9 mouse cellular contexts compared by ENCODE assay signal in the genomic region with DNA sequence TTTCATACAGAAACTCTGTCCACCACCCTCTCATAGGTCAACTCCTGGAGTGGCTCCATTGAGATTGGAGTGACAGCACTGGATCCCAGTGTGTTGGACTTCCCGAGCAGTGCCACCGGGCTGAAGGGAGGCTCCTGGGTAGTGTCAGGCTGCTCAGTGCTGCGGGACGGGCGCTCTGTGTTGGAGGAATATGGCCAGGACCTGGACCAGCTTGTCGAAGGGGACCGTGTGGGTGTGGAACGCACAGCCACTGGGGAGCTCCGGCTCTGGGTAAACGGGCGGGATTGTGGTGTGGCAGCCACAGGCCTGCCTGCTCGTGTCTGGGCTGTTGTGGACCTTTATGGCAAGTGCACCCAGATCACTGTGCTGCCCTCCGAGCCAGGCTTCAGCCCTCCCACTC. TPM values are rescaled to one million over a fixed set of nuclear protein-coding genes. Genes with fewer than 3 reads are reported as not detected.
A peak's percentile ranks its signal among the peaks of the same experiment; 100 is the strongest.
DNase-seq lines count a peak whose midpoint lies in the region; ATAC-seq and TF ChIP-seq lines count a peak whose summit lies in the region.
"Had no signal": no experiment of that assay in that cellular context is flagged by ENCODE, and none has a peak within 500 bp of the region (broad histone marks: within the 10 kb centered on the region; RNA-seq: fewer than 3 reads in every experiment).

No protein-coding gene starts in this region.

- H3K9ac ChIP-seq in lung, embryonic 14.5 days: no peak overlapping the region; the same call in 1 of the 2 replicates
- peak overlapping the region; percentile 87 for H3K9ac ChIP-seq in intestine, embryonic 15.5 days

- H3K4me1 ChIP-seq in lung, embryonic 14.5 days (ENCODE audit: insufficient read depth): 0 out of 2 replicates have a peak, but pooled peaks cover 5% of the 10 kb centered on the region
- no peaks in the 10 kb centered on the region for H3K4me1 ChIP-seq in embryonic fibroblast, embryonic 13.5 days (ENCODE audit: control insufficient read depth, insufficient read depth, low read length)
- peaks cover 17% of the 10 kb centered on the region for H3K4me1 ChIP-seq in intestine, embryonic 15.5 days (replicated peaks)

- H3ac ChIP-seq in myocyte (ENCODE audit: control insufficient read depth, insufficient read length): no peak overlapping the region

- H3K36me3 ChIP-seq in lung, embryonic 14.5 days (ENCODE audit: insufficient read depth): peaks cover 46% of the 10 kb centered on the region
- peaks cover 42% of the 10 kb centered on the region for H3K36me3 ChIP-seq in intestine, embryonic 15.5 days
- H3K36me3 ChIP-seq in myocyte (ENCODE audit: control insufficient read depth, insufficient read depth): peaks cover 30% of the 10 kb centered on the region

- no peak for TF ChIP-seq POLR2A in embryonic fibroblast, embryonic 13.5 days (IDR thresholded peaks at IDR 0.05; ENCODE audit: low read depth, low read length)
- no peak for TF ChIP-seq POLR2A in myocyte (IDR thresholded peaks at IDR 0.05; ENCODE audit: insufficient read length, low read depth)

- H3K79me2 ChIP-seq in myocyte (ENCODE audit: control insufficient read depth, insufficient read depth): no peaks in the 10 kb centered on the region

- peak overlapping the region; percentile 84 for H3K4me3 ChIP-seq in lung, embryonic 14.5 days (ENCODE audit: low read depth, low read length)
- H3K4me3 ChIP-seq in embryonic fibroblast, embryonic 13.5 days (ENCODE audit: insufficient read depth, low read length): peak overlapping the region; percentile 85
- H3K4me3 ChIP-seq in intestine, embryonic 15.5 days (replicated peaks): peak overlapping the region; percentile 91
- H3K4me3 ChIP-seq in myocyte: peak overlapping the region; percentile 85

- TF ChIP-seq CTCF in lung, embryonic 14.5 days (IDR thresholded peaks at IDR 0.05; ENCODE audit: low read depth): no peak
- no peak for TF ChIP-seq CTCF in embryonic fibroblast, embryonic 13.5 days (IDR thresholded peaks at IDR 0.05; ENCODE audit: borderline replicate concordance, insufficient read depth, low read length)

- no peaks in the 10 kb centered on the region for H3K27me3 ChIP-seq in lung, embryonic 14.5 days (ENCODE audit: insufficient read depth, low read length)
- H3K27me3 ChIP-seq in intestine, embryonic 15.5 days (replicated peaks): no peaks in the 10 kb centered on the region
- H3K27me3 ChIP-seq in myocyte (ENCODE audit: control insufficient read depth, insufficient read depth, insufficient read length): no peaks in the 10 kb centered on the region

- WGBS in lung, embryonic 14.5 days: 86% methylated on average over 13 of the region's 13 CpGs
- 82% methylated on average over 13 of the region's 13 CpGs for WGBS in intestine, embryonic 15.5 days

- no peak overlapping the region for H3K27ac ChIP-seq in lung, embryonic 14.5 days (ENCODE audit: low read depth)
- H3K27ac ChIP-seq in embryonic fibroblast, embryonic 13.5 days (ENCODE audit: insufficient read depth, low read length): no peak overlapping the region
- no peak overlapping the region for H3K27ac ChIP-seq in intestine, embryonic 15.5 days

- ATAC-seq in lung, embryonic 14.5 days (ENCODE audit: insufficient read depth): no peak
- ATAC-seq in intestine, embryonic 15.5 days: no peak

- H3K4me2 ChIP-seq in lung, embryonic 14.5 days: peak overlapping the region; percentile 99
- peak overlapping the region; percentile 97 for H3K4me2 ChIP-seq in intestine, embryonic 15.5 days (replicated peaks)
- peak overlapping the region; percentile 83 for H3K4me2 ChIP-seq in myocyte (ENCODE audit: low read depth)

- no peaks in the 10 kb centered on the region for H3K9me3 ChIP-seq in lung, embryonic 14.5 days (ENCODE audit: low read depth, low read length)
- H3K9me3 ChIP-seq in intestine, embryonic 15.5 days: no peaks in the 10 kb centered on the region

- no peak for DNase-seq in lung, embryonic 14.5 days
- no peak for DNase-seq in lung, postnatal 36 days
- DNase-seq in frontal cortex, postnatal 25 days (ENCODE audit: low spot score in 2 of 2): no peak
- DNase-seq in adrenal gland, postnatal 4 days (ENCODE audit: low spot score in 2 of 2): no peak
- DNase-seq in retina, postnatal 1 day: no peak
- DNase-seq: adrenal gland, postnatal 25 days had no signal

TF ChIP-seq in myocyte, 11 proteins besides CTCF, POLR2A, EP300 and RAD21:
- TF ChIP-seq POLR2AphosphoS2 (IDR thresholded peaks at IDR 0.05; ENCODE audit: insufficient read length, low read depth) (no peak), E2F4 (IDR thresholded peaks at IDR 0.05; ENCODE audit: insufficient read depth) (no peak), USF1 (IDR thresholded peaks at IDR 0.05; ENCODE audit: low read depth) (no peak), TCF12 (IDR thresholded peaks at IDR 0.05; ENCODE audit: insufficient read depth, poor library complexity, severe bottlenecking) (no peak), MAX (IDR thresholded peaks at IDR 0.05; ENCODE audit: low read depth) (no peak), MYOD1 (IDR thresholded peaks at IDR 0.05; ENCODE audit: control insufficient read depth in 1 of 3, insufficient read length in 2 of 3, low read depth in 2 of 3) (no peak), TCF3 (IDR thresholded peaks at IDR 0.05; ENCODE audit: insufficient read length, low read depth) (no peak), CEBPB (IDR thresholded peaks at IDR 0.05; ENCODE audit: insufficient read depth, poor library complexity, severe bottlenecking) (no peak), REST (IDR thresholded peaks at IDR 0.05; ENCODE audit: insufficient read depth, insufficient read length) (no peak), SRF (IDR thresholded peaks at IDR 0.05; ENCODE audit: control insufficient read depth, insufficient read length, low read depth) (no peak), MYOG (IDR thresholded peaks at IDR 0.05; ENCODE audit: control insufficient read depth in 1 of 3, insufficient read depth in 1 of 3, insufficient read length in 2 of 3, low read depth in 2 of 3) (no peak)

RNA-seq across cellular contexts. Expression of a gene that starts 2.1 kb away (rescaled TPM):
- polyA plus RNA-seq in lung, embryonic 14.5 days (2014; fragmentation: Nextera tagmentation; extraction: Ambion mirVana): 12.5 and 13.1 TPM in 2 replicates
- polyA plus RNA-seq in embryonic fibroblast, embryonic 13.5 days (2011; ENCODE audit: insufficient read length, low read depth, missing spikeins): 30.8 and 31.8 TPM in 2 replicates
- polyA plus RNA-seq in intestine, embryonic 15.5 days (2015; fragmentation: Nextera tagmentation; extraction: Ambion mirVana): 7.0 and 10.0 TPM in 2 replicates
- 42.2 TPM for polyA plus RNA-seq in myocyte (2012; fragmentation: generic; extraction: Trizol)
- total RNA-seq in adrenal gland, postnatal 4 days (2021): 10 to 100 TPM; 45.9 to 53.3 TPM

RNA-seq across cellular contexts. Expression of a gene that starts 2.2 kb away (rescaled TPM):
- 11.3 and 14.1 TPM in 2 replicates for polyA plus RNA-seq in lung, embryonic 14.5 days (2014; fragmentation: Nextera tagmentation; extraction: Ambion mirVana)
- polyA plus RNA-seq in embryonic fibroblast, embryonic 13.5 days (2011; ENCODE audit: insufficient read length, low read depth, missing spikeins): 3.5 and 4.9 TPM in 2 replicates
- 7.7 and 7.9 TPM in 2 replicates for polyA plus RNA-seq in intestine, embryonic 15.5 days (2015; fragmentation: Nextera tagmentation; extraction: Ambion mirVana)
- polyA plus RNA-seq in myocyte (2012; fragmentation: generic; extraction: Trizol): 3.0 TPM
- total RNA-seq in adrenal gland, postnatal 4 days (2021): 1 to 10 TPM; 4.8 to 5.6 TPM

RNA-seq across cellular contexts. Expression of a gene that starts 7.6 kb away (rescaled TPM):
- 0.38 and 0.83 TPM in 2 replicates for polyA plus RNA-seq in lung, embryonic 14.5 days (2014; fragmentation: Nextera tagmentation; extraction: Ambion mirVana)
- polyA plus RNA-seq in embryonic fibroblast, embryonic 13.5 days (2011; ENCODE audit: insufficient read length, low read depth, missing spikeins): not detected in 2 replicates
- 4.8 and 5.9 TPM in 2 replicates for polyA plus RNA-seq in intestine, embryonic 15.5 days (2015; fragmentation: Nextera tagmentation; extraction: Ambion mirVana)
- polyA plus RNA-seq in myocyte (2012; fragmentation: generic; extraction: Trizol): 1.4 TPM
- 1 to 10 TPM; 1.4 to 1.7 TPM for total RNA-seq in adrenal gland, postnatal 4 days (2021)

RNA-seq across cellular contexts. Expression of a gene that starts 10.7 kb away (rescaled TPM):
- 67.5 and 78.6 TPM in 2 replicates for polyA plus RNA-seq in lung, embryonic 14.5 days (2014; fragmentation: Nextera tagmentation; extraction: Ambion mirVana)
- polyA plus RNA-seq in embryonic fibroblast, embryonic 13.5 days (2011; ENCODE audit: insufficient read length, low read depth, missing spikeins): 24.1 and 27.8 TPM in 2 replicates
- polyA plus RNA-seq in intestine, embryonic 15.5 days (2015; fragmentation: Nextera tagmentation; extraction: Ambion mirVana): 68.1 and 68.5 TPM in 2 replicates
- polyA plus RNA-seq in myocyte (2012; fragmentation: generic; extraction: Trizol): 38.0 TPM
- total RNA-seq in adrenal gland, postnatal 4 days (2021): 10 to 100 TPM; 60.0 to 67.0 TPM

RNA-seq across cellular contexts. Expression of a gene that starts 18.8 kb away (rescaled TPM):
- 1,945 and 2,006 TPM in 2 replicates for polyA plus RNA-seq in lung, embryonic 14.5 days (2014; fragmentation: Nextera tagmentation; extraction: Ambion mirVana)
- 725 and 764 TPM in 2 replicates for polyA plus RNA-seq in embryonic fibroblast, embryonic 13.5 days (2011; ENCODE audit: insufficient read length, low read depth, missing spikeins)
- 1,625 and 1,693 TPM in 2 replicates for polyA plus RNA-seq in intestine, embryonic 15.5 days (2015; fragmentation: Nextera tagmentation; extraction: Ambion mirVana)
- 1,243 TPM for polyA plus RNA-seq in myocyte (2012; fragmentation: generic; extraction: Trizol)
- 100 to 1,000 TPM; 598 to 600 TPM for total RNA-seq in adrenal gland, postnatal 4 days (2021)
